In genomic region chr4:87668314-87668713, GRCm38 (mm10) we compare ENCODE assay signal across 18 mouse cellular contexts.
DNase-seq lines count a peak whose midpoint lies in the region; ATAC-seq and TF ChIP-seq lines count a peak whose summit lies in the region.
"Had no signal": no experiment of that assay in that cellular context is flagged by ENCODE, and none has a peak within 500 bp of the region (broad histone marks: within the 10 kb centered on the region; RNA-seq: fewer than 3 reads in every experiment).

No protein-coding gene starts in this region.

- no peak overlapping the region for H3K4me2 ChIP-seq in hindbrain, postnatal 0 days (ENCODE audit: low read depth, low read length)
- no peak overlapping the region for H3K4me2 ChIP-seq in hindbrain, embryonic 11.5 days (replicated peaks; ENCODE audit: low read depth, low read length)
- H3K4me2 ChIP-seq: heart, embryonic 11.5 days; hindbrain, embryonic 15.5 days; limb, embryonic 15.5 days; midbrain, embryonic 13.5 days had no signal

- H3K4me3 ChIP-seq in hindbrain, postnatal 0 days (ENCODE audit: low read length), result no peak overlapping the region
- H3K4me3 ChIP-seq in hindbrain, embryonic 11.5 days (ENCODE audit: low read depth, low read length), result no peak overlapping the region
- H3K4me3 ChIP-seq: hindbrain, embryonic 15.5 days; limb, embryonic 15.5 days; midbrain, embryonic 13.5 days had no signal

- no peak overlapping the region for H3K9ac ChIP-seq in hindbrain, postnatal 0 days (replicated peaks; ENCODE audit: low read length)
- H3K9ac ChIP-seq in hindbrain, embryonic 11.5 days (ENCODE audit: low read depth, low read length), result no peak overlapping the region
- H3K9ac ChIP-seq: hindbrain, embryonic 15.5 days; limb, embryonic 15.5 days; midbrain, embryonic 13.5 days had no signal

- H3K27me3 ChIP-seq in hindbrain, postnatal 0 days (ENCODE audit: insufficient read depth, low read length), result no peaks in the 10 kb centered on the region
- H3K27me3 ChIP-seq in hindbrain, embryonic 11.5 days (ENCODE audit: control insufficient read depth, insufficient read depth, low read length), result no peaks in the 10 kb centered on the region
- H3K27me3 ChIP-seq: hindbrain, embryonic 15.5 days; limb, embryonic 15.5 days; Patski had no signal

- TF ChIP-seq CTCF in hindbrain, postnatal 0 days (IDR thresholded peaks at IDR 0.05; ENCODE audit: low read depth), result no peak

- H3K36me3 ChIP-seq in hindbrain, postnatal 0 days (ENCODE audit: insufficient read depth, low read length), result no peaks in the 10 kb centered on the region
- no peaks in the 10 kb centered on the region for H3K36me3 ChIP-seq in hindbrain, embryonic 11.5 days (ENCODE audit: control insufficient read depth, insufficient read depth, low read length)
- H3K36me3 ChIP-seq: hindbrain, embryonic 15.5 days; limb, embryonic 15.5 days; midbrain, embryonic 13.5 days had no signal

- ATAC-seq in hindbrain, postnatal 0 days, result no peak
- no peak for ATAC-seq in hindbrain, embryonic 11.5 days (ENCODE audit: low FRiP score)
- ATAC-seq in megakaryocyte progenitor cell, adult 5-6 weeks (replicated peaks; ENCODE audit: poor library complexity), result 0 out of 2 replicates have a peak, but pooled peaks have one; percentile 37
- ATAC-seq: midbrain, embryonic 13.5 days; Patski had no signal

- WGBS in hindbrain, postnatal 0 days, result 30% methylated on average over 3 of the region's 3 CpGs
- 49% methylated on average over 3 of the region's 3 CpGs for WGBS in hindbrain, embryonic 11.5 days

- peak; percentile 18 for DNase-seq in hindbrain, postnatal 0 days (ENCODE audit: low spot score)
- DNase-seq in hindbrain, embryonic 11.5 days (ENCODE audit: low spot score), result no peak
- DNase-seq in right cerebral cortex, adult 18-20 months, result peak; percentile 12
- no peak for DNase-seq in right cerebral cortex, postnatal 4 days
- DNase-seq in layer of hippocampus, adult 18-20 months (ENCODE audit: low spot score in 2 of 2), result peak; percentile 37 to 72
- DNase-seq in kidney, adult 11 months, result no peak
- DNase-seq: adrenal gland, postnatal 25 days; cerebellum, adult 9-10 months; gastrocnemius, postnatal 10 days; heart, postnatal 14 days; kidney, postnatal 25 days; thymus, postnatal 25 days had no signal

- no peaks in the 10 kb centered on the region for H3K9me3 ChIP-seq in hindbrain, postnatal 0 days (ENCODE audit: low read length)
- H3K9me3 ChIP-seq in hindbrain, embryonic 11.5 days (ENCODE audit: control insufficient read depth, low read length), result no peaks in the 10 kb centered on the region
- H3K9me3 ChIP-seq: hindbrain, embryonic 15.5 days; limb, embryonic 15.5 days; midbrain, embryonic 13.5 days had no signal

- no peak overlapping the region for H3K27ac ChIP-seq in hindbrain, postnatal 0 days
- H3K27ac ChIP-seq in hindbrain, embryonic 11.5 days (ENCODE audit: low read depth, low read length), result no peak overlapping the region
- H3K27ac ChIP-seq: hindbrain, embryonic 15.5 days; limb, embryonic 15.5 days; midbrain, embryonic 13.5 days had no signal

- 0 out of 2 replicates have a peak, but pooled peaks cover 4% of the 10 kb centered on the region for H3K4me1 ChIP-seq in hindbrain, postnatal 0 days (ENCODE audit: insufficient read depth, low read length)
- no peaks in the 10 kb centered on the region for H3K4me1 ChIP-seq in hindbrain, embryonic 11.5 days (replicated peaks; ENCODE audit: control insufficient read depth, insufficient read depth, low read length)
- H3K4me1 ChIP-seq: hindbrain, embryonic 15.5 days; midbrain, embryonic 13.5 days had no signal

Comparison
In these comparisons a context has a peak if more than half of its experiments do, and no peak if none do; other contexts are left out.
1. DNase-seq: peak in hindbrain, postnatal 0 days (single experiment), right cerebral cortex, adult 18-20 months (single experiment) and layer of hippocampus, adult 18-20 months (2 of 2); none in hindbrain, embryonic 11.5 days (single experiment), right cerebral cortex, postnatal 4 days (single experiment) and kidney, adult 11 months (single experiment).